Mouse (Mus musculus) megakaryocyte, embryonic 14.5 days (primary cell): ENCODE measurements around the gene Rnf126.

ENCODE experiments used
- FLI1 ChIP-seq: IDR thresholded peaks from 2 replicates; pipeline ENCODE4 v1.6.1; 2012; ENCODE audit warnings: low read length, inconsistent platforms, mixed read lengths
- GATA1 ChIP-seq: IDR thresholded peaks from 3 replicates; pipeline ENCODE4 v1.6.1; 2012; ENCODE audit warnings: mixed read lengths, low read length, inconsistent platforms, borderline replicate concordance

- TF ChIP-seq GATA1, result no peak
- no peak for TF ChIP-seq FLI1
These were observed 12.4 kb upstream of the Rnf126 start for GRCm38 (mm10) chr10:79779193-79779592.
